Mouse (Mus musculus): Measurements from ENCODE around the gene Klhl26. TPM values are rescaled to one million over a fixed set of nuclear protein-coding genes. Genes with fewer than 3 reads are reported as not detected.

The Klhl26 gene
- polyA plus RNA-seq, 1 experiment from 2014 or later, result 9.3 TPM

DNA sequence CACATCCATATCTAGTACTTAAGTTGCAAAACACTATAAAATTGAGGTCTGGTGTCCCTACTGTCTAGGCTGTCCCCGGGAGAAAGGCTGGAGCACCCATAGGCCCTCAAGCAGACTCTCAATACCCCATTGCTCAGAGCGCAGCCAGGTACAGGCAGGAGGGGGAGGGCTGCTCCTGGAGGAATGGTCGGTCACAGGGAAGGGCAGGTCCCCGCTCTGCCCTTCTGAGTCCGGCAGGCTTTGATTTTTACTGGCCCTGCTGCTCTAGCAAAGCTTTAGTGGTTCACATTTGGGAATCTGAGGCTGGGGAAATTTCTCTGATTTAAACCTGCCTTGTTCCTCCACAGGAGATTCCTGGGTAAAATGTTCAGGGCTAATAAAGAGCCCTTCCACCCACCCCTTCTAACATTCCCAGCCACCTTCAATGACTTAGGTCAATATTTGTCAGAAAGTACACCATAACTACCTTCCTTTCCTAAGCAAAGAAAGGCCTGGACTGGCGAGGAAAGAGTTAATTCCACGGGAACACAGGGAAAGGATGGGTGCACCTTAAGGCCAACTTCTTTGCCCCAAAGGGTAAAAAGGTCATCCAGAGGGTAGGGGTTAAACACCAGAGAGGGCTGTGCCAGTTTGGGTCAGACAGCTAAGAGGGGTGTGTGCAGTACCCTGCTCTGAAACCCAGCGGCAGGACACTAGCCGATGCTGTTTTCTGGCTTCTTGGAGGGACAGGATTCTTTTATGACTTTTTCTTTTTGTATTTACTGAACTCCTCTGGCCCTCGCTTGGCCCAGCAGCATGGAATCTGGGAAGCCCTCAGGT is 13.5 kb upstream of the Klhl26 start:
- no peak for TF ChIP-seq CTCF (IDR thresholded peaks at IDR 0.05; ENCODE audit: low read depth)
- no peak for ATAC-seq
- Histone ChIP-seq H3K4me2 (replicated peaks; ENCODE audit: low read depth) (0 out of 2 replicates have a peak overlapping the region, but pooled peaks have one; percentile 55), H3K9me3 (ENCODE audit: control insufficient read depth) (no peaks in the 10 kb centered on the region), H3K4me3 (ENCODE audit: low read depth, low read length) (no peak overlapping the region), H3K4me1 (replicated peaks; ENCODE audit: control insufficient read depth, insufficient read depth, low read length) (peaks cover 6% of the 10 kb centered on the region; the same call in 1 of the 2 replicates), H3K9ac (ENCODE audit: low read depth, low read length) (no peak overlapping the region), H3K27me3 (replicated peaks; ENCODE audit: control insufficient read depth, insufficient read depth, low read length) (peaks cover 98% of the 10 kb centered on the region), H3K36me3 (ENCODE audit: control insufficient read depth, insufficient read depth) (no peaks in the 10 kb centered on the region), H3K27ac (ENCODE audit: low read depth, low read length) (no peak overlapping the region)
- 16% methylated on average over 10 of the region's 10 CpGs for WGBS

DNA sequence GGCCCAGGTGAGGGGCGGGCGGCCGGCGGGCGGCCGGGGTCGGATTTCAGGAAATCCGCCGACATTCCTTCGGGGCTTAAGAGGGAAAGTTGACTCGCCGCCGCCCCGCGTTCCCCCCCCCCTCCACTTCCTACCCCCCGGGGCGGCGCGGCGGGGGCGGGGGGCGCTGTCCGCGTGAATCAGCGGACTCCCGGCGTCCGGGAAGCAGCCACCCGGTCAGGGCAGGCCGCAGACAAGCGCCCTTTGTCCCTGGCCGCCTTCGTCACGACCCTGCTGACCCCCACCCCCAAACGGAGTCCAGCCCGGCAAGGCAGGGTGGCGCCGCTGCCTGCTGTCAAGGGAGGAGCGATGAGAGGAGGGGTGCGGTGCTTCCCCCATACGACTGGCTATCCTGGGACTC is 12.8 kb upstream of the Klhl26 start:
- no peak overlapping the region for H3K27ac ChIP-seq (ENCODE audit: low read depth, low read length)
- peaks cover 6% of the 10 kb centered on the region; the same call in 1 of the 2 replicates for H3K4me1 ChIP-seq (replicated peaks; ENCODE audit: control insufficient read depth, insufficient read depth, low read length)
- 0 out of 2 replicates have a peak, but pooled peaks have one; percentile 3 for ATAC-seq
- H3K9ac ChIP-seq (ENCODE audit: low read depth, low read length), result no peak overlapping the region; the same call in 1 of the 2 replicates
- TF ChIP-seq CTCF (IDR thresholded peaks at IDR 0.05; ENCODE audit: low read depth), result no peak
- peak overlapping the region; percentile 39 for H3K4me3 ChIP-seq (ENCODE audit: low read depth, low read length)
- H3K9me3 ChIP-seq (ENCODE audit: control insufficient read depth), result no peaks in the 10 kb centered on the region
- peaks cover 98% of the 10 kb centered on the region for H3K27me3 ChIP-seq (replicated peaks; ENCODE audit: control insufficient read depth, insufficient read depth, low read length)
- H3K4me2 ChIP-seq (replicated peaks; ENCODE audit: low read depth), result peak overlapping the region; percentile 55
- WGBS, result 2% methylated on average over 37 of the region's 41 CpGs
- no peaks in the 10 kb centered on the region for H3K36me3 ChIP-seq (ENCODE audit: control insufficient read depth, insufficient read depth)

- Histone ChIP-seq H3K27ac (ENCODE audit: low read depth, low read length) (no peak overlapping the region), H3K9ac (ENCODE audit: low read depth, low read length) (no peak overlapping the region), H3K4me1 (replicated peaks; ENCODE audit: control insufficient read depth, insufficient read depth, low read length) (peaks cover 6% of the 10 kb centered on the region; the same call in 1 of the 2 replicates), H3K9me3 (ENCODE audit: control insufficient read depth) (no peaks in the 10 kb centered on the region), H3K36me3 (ENCODE audit: control insufficient read depth, insufficient read depth) (no peaks in the 10 kb centered on the region), H3K27me3 (replicated peaks; ENCODE audit: control insufficient read depth, insufficient read depth, low read length) (peaks cover 95% of the 10 kb centered on the region), H3K4me3 (ENCODE audit: low read depth, low read length) (peak overlapping the region; percentile 39), H3K4me2 (replicated peaks; ENCODE audit: low read depth) (peak overlapping the region; percentile 65)
- WGBS, result 5% methylated on average over 14 of the region's 14 CpGs
- TF ChIP-seq CTCF (IDR thresholded peaks at IDR 0.05; ENCODE audit: low read depth), result no peak
- ATAC-seq, result no peak
Measured at GRCm38 (mm10) chr8:70488931-70489470, 12.2 kb upstream of the Klhl26 start.

DNA sequence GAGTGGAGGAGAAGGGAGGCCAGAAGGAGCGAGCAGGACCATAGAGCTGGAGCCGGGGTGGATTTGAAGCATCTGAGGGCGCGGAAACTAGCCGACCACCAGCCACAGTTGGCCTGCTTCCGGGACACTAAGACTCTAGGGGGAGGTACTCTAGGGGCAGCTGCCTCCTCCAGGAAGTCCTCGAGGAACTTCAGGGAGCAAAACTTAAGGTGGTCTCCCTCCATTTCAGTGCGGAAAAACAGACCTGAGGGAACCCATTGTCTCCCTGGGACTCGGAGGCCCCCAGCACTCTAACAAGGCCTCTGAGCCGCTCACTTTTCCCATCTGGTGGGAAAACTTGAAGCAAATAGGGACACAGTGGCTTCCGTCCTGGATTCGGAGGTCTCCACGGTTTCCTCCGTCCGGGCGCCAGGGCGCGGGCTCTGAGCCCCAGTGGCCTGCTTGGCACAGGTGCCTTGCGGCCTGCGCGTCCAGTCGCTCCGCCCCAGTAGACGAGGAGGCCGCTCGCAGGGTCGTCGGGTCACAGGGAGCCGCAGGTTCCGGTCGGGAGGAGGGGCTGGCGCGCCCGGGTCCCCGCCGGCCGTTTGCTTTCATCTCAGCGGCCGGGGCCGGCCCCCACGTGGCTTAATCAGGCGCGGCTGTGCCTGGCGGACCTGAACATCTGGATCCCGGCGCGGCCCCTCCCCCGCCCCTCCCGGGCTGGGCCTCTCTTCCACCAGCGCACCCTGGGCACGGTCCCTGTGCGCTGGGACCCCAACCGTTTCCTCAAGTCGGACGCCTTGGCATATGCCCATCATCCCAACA is 11.4 kb upstream of the Klhl26 start:
- WGBS, result 7% methylated on average over 55 of the region's 55 CpGs
- Histone ChIP-seq H3K4me1 (replicated peaks; ENCODE audit: control insufficient read depth, insufficient read depth, low read length) (peaks cover 6% of the 10 kb centered on the region; the same call in 1 of the 2 replicates), H3K9ac (ENCODE audit: low read depth, low read length) (no peak overlapping the region), H3K4me3 (ENCODE audit: low read depth, low read length) (peak overlapping the region; percentile 39), H3K36me3 (ENCODE audit: control insufficient read depth, insufficient read depth) (no peaks in the 10 kb centered on the region), H3K27me3 (replicated peaks; ENCODE audit: control insufficient read depth, insufficient read depth, low read length) (peaks cover 87% of the 10 kb centered on the region), H3K4me2 (replicated peaks; ENCODE audit: low read depth) (peak overlapping the region; percentile 65), H3K9me3 (ENCODE audit: control insufficient read depth) (no peaks in the 10 kb centered on the region), H3K27ac (ENCODE audit: low read depth, low read length) (no peak overlapping the region)
- TF ChIP-seq CTCF (IDR thresholded peaks at IDR 0.05; ENCODE audit: low read depth), result no peak
- no peak for ATAC-seq

DNA sequence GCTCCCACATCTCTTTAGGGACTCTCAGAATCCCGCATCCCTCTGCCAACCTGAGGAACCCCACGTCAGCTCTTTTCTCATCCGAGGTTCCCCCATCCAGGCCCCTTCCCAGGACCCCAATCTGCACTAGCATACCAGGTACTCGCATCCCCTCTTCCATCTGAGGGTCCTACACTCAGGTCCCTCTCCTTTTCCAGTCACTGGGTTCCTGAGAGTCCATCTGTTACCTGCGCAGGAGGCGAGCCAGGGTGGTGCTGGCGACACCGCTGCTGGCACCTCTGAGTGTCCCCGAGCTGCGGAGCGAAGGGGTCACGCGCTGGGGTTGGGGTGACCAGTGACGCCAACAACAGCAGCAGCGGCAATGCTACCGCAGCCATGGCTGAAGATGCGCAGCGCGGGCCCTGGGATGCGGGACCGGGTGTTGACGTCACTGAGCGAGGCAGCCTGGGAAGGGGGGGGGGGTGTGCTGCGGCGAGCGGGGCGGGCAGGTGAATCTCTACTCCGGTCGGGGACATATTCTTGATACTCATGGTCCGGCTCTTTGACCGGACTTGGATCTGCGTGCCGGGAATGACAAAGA is 10.3 kb upstream of the Klhl26 start, which contains the start of gene Tmem59l:
Gene Tmem59l (minus strand): TSS at position 418 of the 580 bp plus-strand sequence.
- Histone ChIP-seq H3K36me3 (ENCODE audit: control insufficient read depth, insufficient read depth) (no peaks in the 10 kb centered on the region), H3K27ac (ENCODE audit: low read depth, low read length) (no peak within 1 kb of the TSS), H3K4me1 (replicated peaks; ENCODE audit: control insufficient read depth, insufficient read depth, low read length) (peaks cover 6% of the 10 kb centered on the region; the same call in 1 of the 2 replicates), H3K4me3 (ENCODE audit: low read depth, low read length) (peak within 1 kb of the TSS; percentile 39), H3K9me3 (ENCODE audit: control insufficient read depth) (no peaks in the 10 kb centered on the region), H3K4me2 (replicated peaks; ENCODE audit: low read depth) (peak within 1 kb of the TSS; percentile 65), H3K9ac (ENCODE audit: low read depth, low read length) (no peak within 1 kb of the TSS), H3K27me3 (replicated peaks; ENCODE audit: control insufficient read depth, insufficient read depth, low read length) (peaks cover 76% of the 10 kb centered on the region)
- WGBS, result 8% methylated on average over 33 of the region's 33 CpGs
- TF ChIP-seq CTCF (IDR thresholded peaks at IDR 0.05; ENCODE audit: low read depth), result no peak
- ATAC-seq, result no peak
